Mouse (Mus musculus) G1E (cell line): ENCODE data around the gene March1. TPM values are rescaled to one million over a fixed set of nuclear protein-coding genes. Genes with fewer than 3 reads are reported as not detected.

Experiments used
- ATAC-seq: 2 replicates; pipeline ENCODE4 v1.8.0; 2016; ENCODE audit warnings: mild to moderate bottlenecking; ENCODE audit not compliant: insufficient number of reproducible peaks, poor library complexity, low FRiP score, severe bottlenecking; ENCODE audit errors: extremely low read depth
- DNase-seq: peaks from one replicate; pipeline ENCODE4 v3.0.0; 2012; ENCODE audit warnings: low spot score
- H3K27me3 ChIP-seq: 2 replicates; pipeline ENCODE4 v1.6.1; 2012; ENCODE audit warnings: mild to moderate bottlenecking, low read length, inconsistent platforms; ENCODE audit not compliant: insufficient read depth
- H3K36me3 ChIP-seq: replicated peaks from 2 replicates; pipeline ENCODE3; 2012; ENCODE audit warnings: mild to moderate bottlenecking, inconsistent platforms
- H3K4me1 ChIP-seq: 2 replicates; pipeline ENCODE4 v1.6.1; 2012; ENCODE audit warnings: low read depth, low read length, inconsistent platforms, mixed read lengths; ENCODE audit not compliant: insufficient read depth
- H3K4me3 ChIP-seq: 2 replicates; pipeline ENCODE4 v1.5.1; 2012; ENCODE audit warnings: low read depth, mild to moderate bottlenecking, inconsistent platforms, low read length, moderate library complexity, mixed read lengths
- H3K9me3 ChIP-seq: replicated peaks from 2 replicates; pipeline ENCODE4 v1.6.1; 2012; ENCODE audit warnings: inconsistent platforms
- CTCF ChIP-seq: IDR thresholded peaks from 2 replicates; pipeline ENCODE4 v1.5.1; 2012; ENCODE audit warnings: low read depth, low read length, inconsistent platforms, mixed read lengths
- GATA1 ChIP-seq: IDR thresholded peaks from 2 replicates; pipeline ENCODE4 v1.6.1; 2012; ENCODE audit warnings: borderline replicate concordance, low read length, inconsistent platforms, mixed read lengths
- GATA2 ChIP-seq: IDR thresholded peaks from 2 replicates; pipeline ENCODE4 v1.6.1; 2012; ENCODE audit warnings: low read depth, low read length, inconsistent platforms, borderline replicate concordance
- POLR2AphosphoS5 ChIP-seq: IDR thresholded peaks from 2 replicates; pipeline ENCODE4 v1.6.1; 2012; ENCODE audit warnings: low read depth, low read length, inconsistent platforms; ENCODE audit not compliant: insufficient replicate concordance
- TAL1 ChIP-seq: conservative IDR thresholded peaks from 2 replicates; pipeline ENCODE4 v1.6.1; 2012; ENCODE audit warnings: low read depth, low read length, inconsistent platforms, mixed read lengths
- polyA plus RNA-seq: library from polyadenylated mRNA; stranded (reverse); fragments of >175 nt; gene quantifications from 2 replicates; pipeline ENCODE4 v1.2.3, GENCODE M21; 2012
- total RNA-seq, 2 experiments: library from RNA; stranded (forward) in 1 of 2; stranded (reverse) in 1 of 2; fragments of 200-1000 nt in 1 of 2; fragments of >200 nt in 1 of 2; fragmentation: Nextera tagmentation in 1 of 2; gene quantifications; 2 replicates each; pipeline ENCODE4 v1.2.3; 2014 to 2017

March1 gene
- total and polyA plus RNA-seq, 3 experiments, result 0.16 TPM; not detected in 2

- H3K4me3 ChIP-seq, result no peak overlapping the region
- peaks cover 5% of the 10 kb centered on the region; the same call in 1 of the 2 replicates for H3K27me3 ChIP-seq
- no peak for ATAC-seq
- TF ChIP-seq GATA1 (no peak), GATA2 (no peak), POLR2AphosphoS5 (no peak), TAL1 (no peak), CTCF (no peak)
- peaks cover 22% of the 10 kb centered on the region for H3K4me1 ChIP-seq
- H3K9me3 ChIP-seq, result no peaks in the 10 kb centered on the region
- H3K36me3 ChIP-seq, result no peaks in the 10 kb centered on the region
- no peak for DNase-seq
Observed at GRCm38 (mm10) chr8:66494496-66494895, 876.8 kb downstream of the March1 start.

GRCm38 (mm10) chr8:66495726-66496125, 878.0 kb downstream of the March1 start:
- H3K27me3 ChIP-seq, result peaks cover 5% of the 10 kb centered on the region; the same call in 1 of the 2 replicates
- peak; percentile 22 for DNase-seq
- no peak for TF ChIP-seq POLR2AphosphoS5
- TF ChIP-seq CTCF, result peak; percentile 69
- TF ChIP-seq TAL1, result no peak
- no peak for TF ChIP-seq GATA1
- no peak for TF ChIP-seq GATA2
- H3K4me3 ChIP-seq, result no peak overlapping the region
- H3K9me3 ChIP-seq, result no peaks in the 10 kb centered on the region
- ATAC-seq, result peak; percentile 69; the same call in 1 of the 2 replicates
- peaks cover 17% of the 10 kb centered on the region for H3K4me1 ChIP-seq
- no peaks in the 10 kb centered on the region for H3K36me3 ChIP-seq

- TF ChIP-seq CTCF (peak; percentile 14; the same call in 1 of the 2 replicates), GATA2 (no peak)
- Histone ChIP-seq H3K4me3 (no peak overlapping the region), H3K36me3 (no peaks in the 10 kb centered on the region), H3K4me1 (peaks cover 16% of the 10 kb centered on the region), H3K9me3 (no peaks in the 10 kb centered on the region), H3K27me3 (peaks cover 5% of the 10 kb centered on the region; the same call in 1 of the 2 replicates)
- DNase-seq (no peak), ATAC-seq (peak; percentile 62; the same call in 1 of the 2 replicates)
Observed at GRCm38 (mm10) chr8:66496998-66497577, 879.4 kb downstream of the March1 start.

DNA sequence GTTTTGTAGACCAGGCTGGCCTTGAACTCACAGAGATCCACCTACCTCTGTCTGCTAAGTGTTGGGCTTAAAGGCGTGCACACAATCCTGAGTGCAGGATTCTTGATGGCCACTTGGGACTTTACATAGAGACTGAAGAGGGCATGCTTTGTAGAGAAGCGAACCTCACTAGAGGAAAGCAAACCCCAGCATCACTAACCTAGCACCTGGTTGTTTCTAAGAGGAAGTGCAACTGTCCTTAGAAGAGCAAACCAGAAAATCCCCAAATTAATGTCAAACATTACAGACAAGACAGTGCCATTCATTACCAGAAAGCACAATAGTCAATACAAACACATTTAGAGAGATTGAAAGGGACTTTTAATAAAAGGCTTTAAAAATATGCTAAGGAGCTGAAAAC, 885.7 kb downstream of the March1 start:
- Histone ChIP-seq H3K27me3 (no peaks in the 10 kb centered on the region), H3K9me3 (no peaks in the 10 kb centered on the region), H3K4me3 (no peak overlapping the region), H3K4me1 (peaks cover 17% of the 10 kb centered on the region), H3K36me3 (no peaks in the 10 kb centered on the region)
- no peak for ATAC-seq
- DNase-seq, result no peak
- TF ChIP-seq CTCF (no peak), POLR2AphosphoS5 (no peak), GATA1 (no peak), TAL1 (no peak), GATA2 (no peak)

GRCm38 (mm10) chr8:66511537-66511936, 893.8 kb downstream of the March1 start, which contains the start of gene Tktl2:
Gene Tktl2, plus strand, starts transcription at chr8:66511756.
- TF ChIP-seq POLR2AphosphoS5 (no peak), GATA1 (no peak), TAL1 (no peak), CTCF (no peak), GATA2 (no peak)
- DNase-seq (no peak), ATAC-seq (no peak)
- H3K27me3 ChIP-seq, result peaks cover 12% of the 10 kb centered on the region; the same call in 1 of the 2 replicates
- no peak within 1 kb of the TSS for H3K4me3 ChIP-seq
- H3K4me1 ChIP-seq, result no peaks in the 10 kb centered on the region
- no peaks in the 10 kb centered on the region for H3K9me3 ChIP-seq
- H3K36me3 ChIP-seq, result no peaks in the 10 kb centered on the region

DNA sequence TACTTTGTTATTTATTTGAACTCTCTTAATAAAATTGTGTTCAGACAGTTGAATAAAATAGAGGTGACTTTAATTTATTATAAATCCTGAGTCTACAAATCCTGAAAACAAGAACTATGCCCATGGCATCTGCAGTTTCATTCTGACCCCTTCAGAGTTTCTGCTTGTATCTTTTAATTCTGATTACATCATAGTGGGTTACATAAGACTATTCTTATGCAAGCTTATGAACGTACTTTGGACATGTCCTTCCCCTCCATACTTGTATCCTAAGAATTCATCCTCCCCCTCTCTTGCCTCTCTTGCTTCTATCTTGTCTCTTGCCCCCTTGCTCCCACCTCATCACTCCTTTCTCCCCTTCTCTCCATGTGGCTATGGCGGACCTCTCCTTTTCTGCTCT, 901.4 kb downstream of the March1 start:
- H3K9me3 ChIP-seq, result no peaks in the 10 kb centered on the region
- no peaks in the 10 kb centered on the region for H3K36me3 ChIP-seq
- ATAC-seq, result no peak
- H3K4me3 ChIP-seq, result no peak overlapping the region
- DNase-seq, result no peak
- no peaks in the 10 kb centered on the region for H3K27me3 ChIP-seq
- no peak for TF ChIP-seq CTCF
- no peak for TF ChIP-seq GATA1
- TF ChIP-seq POLR2AphosphoS5, result no peak
- no peak for TF ChIP-seq TAL1
- TF ChIP-seq GATA2, result no peak
- H3K4me1 ChIP-seq, result peaks cover 5% of the 10 kb centered on the region; the same call in 1 of the 2 replicates
